Mouse (Mus musculus) C2C12 (cell line): ENCODE data around the gene Atxn7l3. TPM values are rescaled to one million over a fixed set of nuclear protein-coding genes. Genes with fewer than 3 reads are reported as not detected.

Experiments
- H3K27me3 ChIP-seq: one replicate; pipeline ENCODE4 v1.6.1; 2011; ENCODE audit not compliant: control insufficient read depth, insufficient read depth, insufficient read length
- H3K36me3 ChIP-seq: one replicate; pipeline ENCODE4 v1.6.1; 2011; ENCODE audit not compliant: control insufficient read depth, insufficient read depth
- H3K4me3 ChIP-seq: one replicate; pipeline ENCODE4 v1.5.1; 2011; ENCODE audit warnings: mild to moderate bottlenecking, control low read depth; ENCODE audit not compliant: poor library complexity, insufficient read depth, severe bottlenecking
- H3K79me2 ChIP-seq: one replicate; pipeline ENCODE4 v1.6.1; 2011; ENCODE audit not compliant: control insufficient read depth, insufficient read depth
- H3K79me3 ChIP-seq: one replicate; pipeline ENCODE4 v1.6.1; 2011; ENCODE audit warnings: low read depth, control low read depth
- H3ac ChIP-seq: one replicate; pipeline ENCODE3; 2011; ENCODE audit warnings: low read depth; ENCODE audit not compliant: control insufficient read depth, insufficient read length
- CEBPB ChIP-seq: IDR thresholded peaks from one replicate; pipeline ENCODE4 v1.6.1; 2011; ENCODE audit warnings: low read depth, mild to moderate bottlenecking, control low read depth, moderate library complexity
- CTCF ChIP-seq: IDR thresholded peaks from one replicate; pipeline ENCODE4 v1.5.1; 2011; ENCODE audit not compliant: control insufficient read depth, insufficient read depth, insufficient read length
- FOSL1 ChIP-seq: IDR thresholded peaks from one replicate; pipeline ENCODE4 v1.8.0; 2011; ENCODE audit warnings: mild to moderate bottlenecking, low read length; ENCODE audit not compliant: poor library complexity, insufficient read depth, severe bottlenecking
- MAX ChIP-seq: IDR thresholded peaks from one replicate; pipeline ENCODE4 v1.6.1; 2011; ENCODE audit warnings: mild to moderate bottlenecking, control low read depth
- MYOD1 ChIP-seq: IDR thresholded peaks from one replicate; pipeline ENCODE4 v1.6.1; 2011; ENCODE audit warnings: low read depth; ENCODE audit not compliant: control insufficient read depth, insufficient read length
- MYOG ChIP-seq: IDR thresholded peaks from one replicate; pipeline ENCODE4 v1.6.1; 2011; ENCODE audit not compliant: control insufficient read depth, insufficient read length; ENCODE audit errors: extremely low read depth
- USF1 ChIP-seq: IDR thresholded peaks from one replicate; pipeline ENCODE4 v1.6.1; 2011; ENCODE audit warnings: low read depth, mild to moderate bottlenecking, control low read depth, moderate library complexity
- polyA plus RNA-seq: library from polyadenylated mRNA; unstranded; fragments of >200 nt; fragmentation: generic; extraction: Trizol; gene quantifications from one replicate; pipeline ENCODE4 v1.2.1, GENCODE M21; 2012; ENCODE audit warnings: missing spikeins

Gene Atxn7l3
- polyA plus RNA-seq, 1 experiment = 33.9 TPM

GRCm38 (mm10) chr11:102339195-102339594, 42.8 kb upstream of the Atxn7l3 start:
- Histone ChIP-seq H3K36me3 (no peaks in the 10 kb centered on the region), H3ac (no peak overlapping the region), H3K79me2 (no peaks in the 10 kb centered on the region), H3K27me3 (peaks cover 42% of the 10 kb centered on the region), H3K79me3 (no peaks in the 10 kb centered on the region), H3K4me3 (no peak overlapping the region)
- TF ChIP-seq FOSL1 (no peak), CEBPB (no peak), MYOD1 (no peak)

- Histone ChIP-seq H3K36me3 (no peaks in the 10 kb centered on the region), H3ac (no peak overlapping the region), H3K27me3 (peaks cover 39% of the 10 kb centered on the region), H3K4me3 (no peak overlapping the region), H3K79me3 (no peaks in the 10 kb centered on the region), H3K79me2 (no peaks in the 10 kb centered on the region)
- TF ChIP-seq CTCF (no peak), MYOD1 (no peak)
Measured at GRCm38 (mm10) chr11:102338561-102338960, 42.1 kb upstream of the Atxn7l3 start.

GRCm38 (mm10) chr11:102337921-102338320, 41.5 kb upstream of the Atxn7l3 start:
- TF ChIP-seq MYOG = no peak
- no peak for TF ChIP-seq USF1
- no peak for TF ChIP-seq MAX
- TF ChIP-seq FOSL1 = no peak
- TF ChIP-seq CTCF = no peak
- Histone ChIP-seq H3K36me3 (no peaks in the 10 kb centered on the region), H3K27me3 (peaks cover 36% of the 10 kb centered on the region), H3K4me3 (no peak overlapping the region), H3K79me3 (no peaks in the 10 kb centered on the region), H3ac (no peak overlapping the region), H3K79me2 (no peaks in the 10 kb centered on the region)

GRCm38 (mm10) chr11:102336191-102336590, 39.8 kb upstream of the Atxn7l3 start:
- TF ChIP-seq CTCF = no peak
- TF ChIP-seq CEBPB = no peak
- TF ChIP-seq USF1 = no peak
- TF ChIP-seq MYOG = no peak
- TF ChIP-seq FOSL1 = no peak
- no peak for TF ChIP-seq MYOD1
- TF ChIP-seq MAX = no peak
- H3ac ChIP-seq = no peak overlapping the region
- H3K27me3 ChIP-seq = peaks cover 35% of the 10 kb centered on the region
- no peak overlapping the region for H3K4me3 ChIP-seq
- no peaks in the 10 kb centered on the region for H3K79me2 ChIP-seq
- H3K36me3 ChIP-seq = no peaks in the 10 kb centered on the region
- no peaks in the 10 kb centered on the region for H3K79me3 ChIP-seq

GRCm38 (mm10) chr11:102334973-102335700, 38.7 kb upstream of the Atxn7l3 start:
- Histone ChIP-seq H3K79me2 (no peaks in the 10 kb centered on the region), H3K79me3 (no peaks in the 10 kb centered on the region), H3K36me3 (no peaks in the 10 kb centered on the region), H3K27me3 (peaks cover 42% of the 10 kb centered on the region), H3K4me3 (no peak overlapping the region), H3ac (no peak overlapping the region)
- no peak for TF ChIP-seq MAX
- TF ChIP-seq MYOG = no peak
- no peak for TF ChIP-seq USF1
- no peak for TF ChIP-seq FOSL1
- no peak for TF ChIP-seq CTCF
- TF ChIP-seq CEBPB = no peak
- no peak for TF ChIP-seq MYOD1

- Histone ChIP-seq H3K27me3 (peaks cover 38% of the 10 kb centered on the region), H3K79me2 (no peaks in the 10 kb centered on the region), H3K36me3 (no peaks in the 10 kb centered on the region), H3K4me3 (no peak overlapping the region), H3ac (no peak overlapping the region), H3K79me3 (no peaks in the 10 kb centered on the region)
- TF ChIP-seq MYOD1 = no peak
- no peak for TF ChIP-seq CEBPB
- TF ChIP-seq MYOG = no peak
- TF ChIP-seq FOSL1 = no peak
- no peak for TF ChIP-seq USF1
- TF ChIP-seq MAX = no peak
Measured at GRCm38 (mm10) chr11:102334010-102334409, 37.6 kb upstream of the Atxn7l3 start.
